Mouse (Mus musculus) midbrain, embryonic 11.5 days (tissue): Measurements from ENCODE around the gene Clic3. TPM values are rescaled to one million over a fixed set of nuclear protein-coding genes. Genes with fewer than 3 reads are reported as not detected.
A peak's percentile ranks its signal among the peaks of the same experiment; 100 is the strongest.

Source experiments
- ATAC-seq: fragments of 200-750 bp; cut with Nextera tagmentation; 2 replicates; pipeline ENCODE4 v1.8.0; 2017; ENCODE audit warnings: moderate TSS enrichment, moderate library complexity; ENCODE audit not compliant: low FRiP score
- DNase-seq: peaks from one replicate; pipeline ENCODE4 v3.0.0; 2015; ENCODE audit warnings: low spot score; ENCODE audit errors: missing footprints
- H3K27ac ChIP-seq: fragments of 300-500 bp; sonication (generic); 2 replicates; pipeline ENCODE4 v1.5.1; 2014; ENCODE audit warnings: low read depth, low read length
- H3K27me3 ChIP-seq: fragments of 300-500 bp; sonication (generic); 2 replicates; pipeline ENCODE4 v1.6.1; 2014; ENCODE audit warnings: mild to moderate bottlenecking, low read length, moderate library complexity, mixed read lengths; ENCODE audit not compliant: control insufficient read depth, insufficient read depth
- H3K36me3 ChIP-seq: fragments of 300-500 bp; sonication (generic); 2 replicates; pipeline ENCODE4 v1.6.1; 2014; ENCODE audit warnings: mild to moderate bottlenecking, low read length, moderate library complexity, mixed read lengths; ENCODE audit not compliant: control insufficient read depth, insufficient read depth
- H3K4me1 ChIP-seq: fragments of 300-500 bp; sonication (generic); 2 replicates; pipeline ENCODE4 v1.6.1; 2014; ENCODE audit warnings: low read length; ENCODE audit not compliant: control insufficient read depth, insufficient read depth
- H3K4me2 ChIP-seq: fragments of 300-500 bp; sonication (generic); 2 replicates; pipeline ENCODE4 v1.6.1; 2014; ENCODE audit warnings: mild to moderate bottlenecking, moderate library complexity
- H3K4me3 ChIP-seq: fragments of 300-500 bp; sonication (generic); 2 replicates; pipeline ENCODE4 v1.5.1; 2014; ENCODE audit warnings: low read depth, low read length
- H3K9ac ChIP-seq: fragments of 300-500 bp; sonication (generic); 2 replicates; pipeline ENCODE4 v1.6.1; 2014; ENCODE audit warnings: low read length
- H3K9me3 ChIP-seq: fragments of 300-500 bp; sonication (generic); 2 replicates; pipeline ENCODE4 v1.6.1; 2016; ENCODE audit warnings: low read length; ENCODE audit not compliant: control insufficient read depth
- WGBS: fragments of 180-500 bp; shearing (Covaris S2); extraction: QIAGEN DNeasy Blood & Tissue Kit; methylation state at CpG from one replicate; pipeline ENCODE4 v1.1.7; 2014; 5-methylcytosine and 5-hydroxymethylcytosine counted together
- polyA plus RNA-seq: library from polyadenylated mRNA; unstranded; fragments of >200 nt; fragmentation: Nextera tagmentation; extraction: Ambion mirVana; gene quantifications from 2 replicates; pipeline ENCODE4 v1.2.1, GENCODE M21; 2014

The Clic3 gene
- polyA plus RNA-seq, 1 experiment from 2014 or later = 0.25 TPM

- Histone ChIP-seq H3K27me3 (peaks cover 13% of the 10 kb centered on the region), H3K27ac (no peak overlapping the region), H3K9me3 (no peaks in the 10 kb centered on the region), H3K4me2 (no peak overlapping the region), H3K4me1 (peaks cover 9% of the 10 kb centered on the region), H3K9ac (no peak overlapping the region), H3K36me3 (no peaks in the 10 kb centered on the region), H3K4me3 (no peak overlapping the region)
- 85% methylated on average over 5 of the region's 5 CpGs for WGBS
- DNase-seq (no peak), ATAC-seq (no peak)
Observed at GRCm38 (mm10) chr2:25427256-25427655, 29.4 kb upstream of the Clic3 start.

- H3K4me2 ChIP-seq = peak within 1 kb of the TSS; percentile 77
- peak within 1 kb of the TSS; percentile 79 for H3K9ac ChIP-seq
- peaks cover 9% of the 10 kb centered on the region for H3K4me1 ChIP-seq
- no peaks in the 10 kb centered on the region for H3K36me3 ChIP-seq
- H3K27me3 ChIP-seq = peaks cover 13% of the 10 kb centered on the region
- H3K9me3 ChIP-seq = no peaks in the 10 kb centered on the region
- WGBS = under 1% methylated on average over 82 of the region's 89 CpGs
- peak; percentile 99 for DNase-seq
- peak within 1 kb of the TSS; percentile 36; the same call in 1 of the 2 replicates for H3K27ac ChIP-seq
- peak within 1 kb of the TSS; percentile 69 for H3K4me3 ChIP-seq
- peak; percentile 91 for ATAC-seq
Observed at GRCm38 (mm10) chr2:25428442-25429236, 28.0 kb upstream of the Clic3 start, which contains the start of gene Abca2. TSS of gene Abca2 (plus strand) at chr2:25428703.

GRCm38 (mm10) chr2:25429435-25430180, 27.0 kb upstream of the Clic3 start:
- Histone ChIP-seq H3K27ac (no peak overlapping the region), H3K9ac (peak overlapping the region; percentile 79; the same call in 1 of the 2 replicates), H3K36me3 (no peaks in the 10 kb centered on the region), H3K4me3 (peak overlapping the region; percentile 69), H3K9me3 (no peaks in the 10 kb centered on the region), H3K4me2 (peak overlapping the region; percentile 77), H3K4me1 (peaks cover 9% of the 10 kb centered on the region), H3K27me3 (peaks cover 12% of the 10 kb centered on the region)
- ATAC-seq (no peak), DNase-seq (peak; percentile 86)
- WGBS = 71% methylated on average over 5 of the region's 5 CpGs

GRCm38 (mm10) chr2:25430395-25431233, 26.0 kb upstream of the Clic3 start:
- Histone ChIP-seq H3K9me3 (no peaks in the 10 kb centered on the region), H3K4me1 (peaks cover 9% of the 10 kb centered on the region), H3K9ac (no peak overlapping the region), H3K27me3 (peaks cover 4% of the 10 kb centered on the region; the same call in 1 of the 2 replicates), H3K36me3 (no peaks in the 10 kb centered on the region), H3K4me2 (no peak overlapping the region), H3K27ac (no peak overlapping the region), H3K4me3 (no peak overlapping the region)
- WGBS = 62% methylated on average over 17 of the region's 17 CpGs
- no peak for ATAC-seq
- no peak for DNase-seq

GRCm38 (mm10) chr2:25431308-25431855, 25.3 kb upstream of the Clic3 start:
- Histone ChIP-seq H3K9ac (no peak overlapping the region), H3K4me3 (no peak overlapping the region), H3K27ac (no peak overlapping the region), H3K36me3 (no peaks in the 10 kb centered on the region), H3K27me3 (peaks cover 4% of the 10 kb centered on the region; the same call in 1 of the 2 replicates), H3K9me3 (no peaks in the 10 kb centered on the region), H3K4me2 (no peak overlapping the region), H3K4me1 (peaks cover 9% of the 10 kb centered on the region)
- ATAC-seq (no peak), DNase-seq (no peak)
- 45% methylated on average over 6 of the region's 6 CpGs for WGBS

GRCm38 (mm10) chr2:25432326-25433098, 24.1 kb upstream of the Clic3 start:
- Histone ChIP-seq H3K4me1 (peaks cover 9% of the 10 kb centered on the region), H3K9me3 (no peaks in the 10 kb centered on the region), H3K27me3 (peaks cover 4% of the 10 kb centered on the region; the same call in 1 of the 2 replicates), H3K27ac (no peak overlapping the region), H3K9ac (no peak overlapping the region), H3K4me3 (no peak overlapping the region), H3K36me3 (no peaks in the 10 kb centered on the region), H3K4me2 (no peak overlapping the region)
- ATAC-seq (no peak), DNase-seq (no peak)
- WGBS = 78% methylated on average over 11 of the region's 11 CpGs

GRCm38 (mm10) chr2:25433101-25433500, 23.5 kb upstream of the Clic3 start:
- 93% methylated on average over 17 of the region's 17 CpGs for whole genome bisulfite sequencing
- H3K9me3 ChIP-seq = no peaks in the 10 kb centered on the region

GRCm38 (mm10) chr2:25434292-25434691, 22.3 kb upstream of the Clic3 start:
- DNase-seq (no peak), ATAC-seq (no peak)
- no peak overlapping the region for H3K27ac ChIP-seq
- H3K9ac ChIP-seq = no peak overlapping the region
- H3K27me3 ChIP-seq = peaks cover 4% of the 10 kb centered on the region; the same call in 1 of the 2 replicates
- WGBS = 89% methylated on average over 8 of the region's 8 CpGs
- H3K36me3 ChIP-seq = 0 out of 2 replicates have a peak, but pooled peaks cover 4% of the 10 kb centered on the region
- H3K4me2 ChIP-seq = no peak overlapping the region
- H3K9me3 ChIP-seq = no peaks in the 10 kb centered on the region
- H3K4me1 ChIP-seq = peaks cover 9% of the 10 kb centered on the region
- no peak overlapping the region for H3K4me3 ChIP-seq

More at GRCm38 (mm10) chr2:25433101-25433500, 23.5 kb upstream of the Clic3 start:
- Histone ChIP-seq H3K9ac (no peak overlapping the region), H3K36me3 (0 out of 2 replicates have a peak, but pooled peaks cover 2% of the 10 kb centered on the region), H3K27ac (no peak overlapping the region), H3K27me3 (peaks cover 4% of the 10 kb centered on the region; the same call in 1 of the 2 replicates), H3K4me2 (no peak overlapping the region), H3K4me1 (peaks cover 9% of the 10 kb centered on the region), H3K4me3 (no peak overlapping the region)
- ATAC-seq (no peak), DNase-seq (no peak)
